Mouse (Mus musculus) heart, embryonic 10.5 days (tissue): ENCODE measurements at regions not wholly inside any gene's neighbourhood (a gene's known extent, or its start where the extent isn't known, plus 50 kb on each side); places are given as distances from the start of the nearest gene placed in this dataset.
A peak's percentile ranks its signal among the peaks of the same experiment; 100 is the strongest.

Source experiments
- DNase-seq: peaks from one replicate; pipeline ENCODE4 v3.0.0-alpha.2; 2017; ENCODE audit warnings: low spot score
- H3K27ac ChIP-seq: fragments of 300-500 bp; sonication (generic); 2 replicates; pipeline ENCODE4 v1.5.1; 2016; ENCODE audit warnings: mild to moderate bottlenecking
- H3K27me3 ChIP-seq: fragments of 300-500 bp; sonication (generic); 2 replicates; pipeline ENCODE4 v1.6.1; 2016; ENCODE audit warnings: mild to moderate bottlenecking; ENCODE audit not compliant: poor library complexity, insufficient read depth, severe bottlenecking
- H3K36me3 ChIP-seq: fragments of 300-500 bp; sonication (generic); 2 replicates; pipeline ENCODE4 v1.6.1; 2016; ENCODE audit warnings: mild to moderate bottlenecking, moderate library complexity
- H3K4me1 ChIP-seq: fragments of 300-500 bp; sonication (generic); 2 replicates; pipeline ENCODE4 v1.6.1; 2016; ENCODE audit warnings: mild to moderate bottlenecking
- H3K4me3 ChIP-seq: fragments of 300-500 bp; sonication (generic); 2 replicates; pipeline ENCODE4 v1.5.1; 2016; ENCODE audit warnings: mild to moderate bottlenecking, moderate library complexity
- H3K9me3 ChIP-seq: fragments of 300-500 bp; sonication (generic); 2 replicates; pipeline ENCODE4 v1.6.1; 2016; ENCODE audit warnings: mild to moderate bottlenecking, moderate library complexity
- WGBS: fragments of 180-500 bp; shearing (Covaris S2); methylation state at CpG from one replicate; pipeline ENCODE4 v1.1.7; 2016; 5-methylcytosine and 5-hydroxymethylcytosine counted together

GRCm38 (mm10) chr13:97452386-97453089 is 211.6 kb downstream of the Enc1 start:
- 19% methylated on average over 11 of the region's 11 CpGs for WGBS
- Histone ChIP-seq H3K27ac (peak overlapping the region; percentile 75), H3K9me3 (no peaks in the 10 kb centered on the region), H3K27me3 (no peaks in the 10 kb centered on the region), H3K36me3 (no peaks in the 10 kb centered on the region), H3K4me1 (peaks cover 52% of the 10 kb centered on the region), H3K4me3 (0 out of 2 replicates have a peak overlapping the region, but pooled peaks have one; percentile 9)
- no peak for DNase-seq

GRCm38 (mm10) chr13:97451276-97451675 is 210.4 kb downstream of the Enc1 start:
- Histone ChIP-seq H3K36me3 (no peaks in the 10 kb centered on the region), H3K27me3 (no peaks in the 10 kb centered on the region), H3K9me3 (no peaks in the 10 kb centered on the region), H3K4me1 (peaks cover 52% of the 10 kb centered on the region), H3K4me3 (no peak overlapping the region), H3K27ac (peak overlapping the region; percentile 75; the same call in 1 of the 2 replicates)
- DNase-seq, result no peak
- WGBS, result 64% methylated on average over 10 of the region's 10 CpGs

GRCm38 (mm10) chr13:97448123-97448522 is 207.2 kb downstream of the Enc1 start:
- Histone ChIP-seq H3K4me1 (peaks cover 36% of the 10 kb centered on the region), H3K36me3 (no peaks in the 10 kb centered on the region), H3K4me3 (no peak overlapping the region), H3K27me3 (no peaks in the 10 kb centered on the region), H3K9me3 (no peaks in the 10 kb centered on the region), H3K27ac (no peak overlapping the region)
- no peak for DNase-seq
- 94% methylated on average over 1 of the region's 1 CpGs for WGBS

GRCm38 (mm10) chr13:97443731-97444428 is 203.0 kb downstream of the Enc1 start:
- no peak for DNase-seq
- H3K27me3 ChIP-seq, result no peaks in the 10 kb centered on the region
- no peak overlapping the region for H3K4me3 ChIP-seq
- H3K4me1 ChIP-seq, result peaks cover 43% of the 10 kb centered on the region
- 71% methylated on average over 14 of the region's 14 CpGs for WGBS
- H3K27ac ChIP-seq, result peak overlapping the region; percentile 4; the same call in 1 of the 2 replicates
- no peaks in the 10 kb centered on the region for H3K9me3 ChIP-seq
- H3K36me3 ChIP-seq, result no peaks in the 10 kb centered on the region

GRCm38 (mm10) chr13:97442806-97443205 is 201.9 kb downstream of the Enc1 start:
- H3K9me3 ChIP-seq, result no peaks in the 10 kb centered on the region
- H3K36me3 ChIP-seq, result no peaks in the 10 kb centered on the region
- no peaks in the 10 kb centered on the region for H3K27me3 ChIP-seq
- DNase-seq, result no peak
- peak overlapping the region; percentile 83 for H3K27ac ChIP-seq
- peaks cover 50% of the 10 kb centered on the region for H3K4me1 ChIP-seq
- H3K4me3 ChIP-seq, result peak overlapping the region; percentile 27
- WGBS, result 50% methylated on average over 1 of the region's 1 CpGs

GRCm38 (mm10) chr13:97442283-97442682 is 201.4 kb downstream of the Enc1 start:
- Histone ChIP-seq H3K36me3 (no peaks in the 10 kb centered on the region), H3K27me3 (no peaks in the 10 kb centered on the region), H3K9me3 (no peaks in the 10 kb centered on the region), H3K27ac (peak overlapping the region; percentile 83), H3K4me3 (peak overlapping the region; percentile 27), H3K4me1 (peaks cover 50% of the 10 kb centered on the region)
- 20% methylated on average over 10 of the region's 10 CpGs for WGBS
- DNase-seq, result no peak

GRCm38 (mm10) chr13:97441803-97442202 is 200.9 kb downstream of the Enc1 start:
- Histone ChIP-seq H3K27ac (peak overlapping the region; percentile 83), H3K36me3 (no peaks in the 10 kb centered on the region), H3K27me3 (no peaks in the 10 kb centered on the region), H3K9me3 (no peaks in the 10 kb centered on the region), H3K4me3 (no peak overlapping the region), H3K4me1 (peaks cover 53% of the 10 kb centered on the region)
- DNase-seq, result no peak
- 34% methylated on average over 2 of the region's 2 CpGs for WGBS

GRCm38 (mm10) chr13:97439216-97439979 is 198.5 kb downstream of the Enc1 start:
- WGBS, result 10% methylated on average over 16 of the region's 16 CpGs
- H3K27ac ChIP-seq, result peak overlapping the region; percentile 85
- DNase-seq, result no peak

GRCm38 (mm10) chr13:97438692-97439091 is 197.8 kb downstream of the Enc1 start:
- H3K27me3 ChIP-seq, result no peaks in the 10 kb centered on the region
- H3K9me3 ChIP-seq, result no peaks in the 10 kb centered on the region
- H3K4me3 ChIP-seq, result peak overlapping the region; percentile 45
- peak overlapping the region; percentile 85 for H3K27ac ChIP-seq
- DNase-seq, result no peak
- WGBS, result 36% methylated on average over 12 of the region's 12 CpGs
- no peaks in the 10 kb centered on the region for H3K36me3 ChIP-seq
- peaks cover 74% of the 10 kb centered on the region for H3K4me1 ChIP-seq

More at GRCm38 (mm10) chr13:97439216-97439979, 198.5 kb downstream of the Enc1 start:
- Histone ChIP-seq H3K36me3 (no peaks in the 10 kb centered on the region), H3K9me3 (no peaks in the 10 kb centered on the region), H3K4me1 (peaks cover 77% of the 10 kb centered on the region), H3K4me3 (peak overlapping the region; percentile 45), H3K27me3 (no peaks in the 10 kb centered on the region)

- Histone ChIP-seq H3K9me3 (no peaks in the 10 kb centered on the region), H3K4me1 (peaks cover 74% of the 10 kb centered on the region), H3K4me3 (no peak overlapping the region), H3K27ac (peak overlapping the region; percentile 85), H3K36me3 (no peaks in the 10 kb centered on the region), H3K27me3 (0 out of 2 replicates have a peak, but pooled peaks cover 2% of the 10 kb centered on the region)
- no peak for DNase-seq
- WGBS, result 96% methylated on average over 3 of the region's 3 CpGs
These were observed 197.4 kb downstream of the Enc1 start for GRCm38 (mm10) chr13:97438277-97438676.

- 28% methylated on average over 5 of the region's 5 CpGs for WGBS
- Histone ChIP-seq H3K27me3 (0 out of 2 replicates have a peak, but pooled peaks cover 3% of the 10 kb centered on the region), H3K4me1 (peaks cover 61% of the 10 kb centered on the region)
These were observed 195.9 kb downstream of the Enc1 start for GRCm38 (mm10) chr13:97436719-97437350.

GRCm38 (mm10) chr13:97435865-97436718 is 195.2 kb downstream of the Enc1 start:
- H3K4me3 ChIP-seq, result peak overlapping the region; percentile 61
- no peaks in the 10 kb centered on the region for H3K36me3 ChIP-seq
- DNase-seq, result peak; percentile 84
- WGBS, result 3% methylated on average over 24 of the region's 24 CpGs
- H3K27ac ChIP-seq, result peak overlapping the region; percentile 92
- no peaks in the 10 kb centered on the region for H3K9me3 ChIP-seq
- H3K27me3 ChIP-seq, result 0 out of 2 replicates have a peak, but pooled peaks cover 3% of the 10 kb centered on the region
- H3K4me1 ChIP-seq, result peaks cover 54% of the 10 kb centered on the region

More at GRCm38 (mm10) chr13:97436719-97437350, 195.9 kb downstream of the Enc1 start:
- no peaks in the 10 kb centered on the region for H3K36me3 ChIP-seq
- H3K9me3 ChIP-seq, result no peaks in the 10 kb centered on the region
- H3K4me3 ChIP-seq, result peak overlapping the region; percentile 61
- no peak for DNase-seq
- H3K27ac ChIP-seq, result peak overlapping the region; percentile 92
